Comparison of ENCODE assay signal across 8 mouse cellular contexts in genomic region chr11:3515216-3515615, GRCm38 (mm10). TPM values are rescaled to one million over a fixed set of nuclear protein-coding genes. Genes with fewer than 3 reads are reported as not detected.
DNase-seq lines count a peak whose midpoint lies in the region; ATAC-seq lines count a peak whose summit lies in the region.

No protein-coding gene starts in this region.

- no peaks in the 10 kb centered on the region for H3K9me3 ChIP-seq in neural tube, embryonic 11.5 days (ENCODE audit: control insufficient read depth, low read length)
- H3K9me3 ChIP-seq in limb, embryonic 12.5 days: no peaks in the 10 kb centered on the region
- no peaks in the 10 kb centered on the region for H3K9me3 ChIP-seq in stomach, embryonic 14.5 days (ENCODE audit: control insufficient read depth, low read depth, low read length)

- peak; percentile 15 for DNase-seq in embryo, embryonic 10.5 days (ENCODE audit: low spot score)
- no peak for DNase-seq in embryo, embryonic 10 days (ENCODE audit: low spot score)
- DNase-seq in neural tube, embryonic 11.5 days (ENCODE audit: low spot score): no peak
- no peak for DNase-seq in neural tube, embryonic 10.5 days (ENCODE audit: extremely low spot score, low spot score)
- no peak for DNase-seq in urinary bladder, postnatal 36 days (ENCODE audit: low spot score in 2 of 2)
- no peak for DNase-seq in layer of hippocampus, postnatal 14 days (ENCODE audit: low spot score in 2 of 2)

- H3K9ac ChIP-seq in neural tube, embryonic 11.5 days (ENCODE audit: low read length): peak overlapping the region; percentile 54; the same call in 1 of the 2 replicates
- H3K9ac ChIP-seq in limb, embryonic 12.5 days (replicated peaks): peak overlapping the region; percentile 70
- peak overlapping the region; percentile 28; the same call in 1 of the 2 replicates for H3K9ac ChIP-seq in stomach, embryonic 14.5 days (replicated peaks; ENCODE audit: low read depth, low read length)

- 9% methylated on average over 4 of the region's 4 CpGs for WGBS in neural tube, embryonic 11.5 days
- WGBS in limb, embryonic 12.5 days: 11% methylated on average over 4 of the region's 4 CpGs
- 9% methylated on average over 4 of the region's 4 CpGs for WGBS in stomach, embryonic 14.5 days

- H3K4me2 ChIP-seq in neural tube, embryonic 11.5 days (ENCODE audit: low read depth): peak overlapping the region; percentile 57
- H3K4me2 ChIP-seq in limb, embryonic 12.5 days: peak overlapping the region; percentile 65
- peak overlapping the region; percentile 59 for H3K4me2 ChIP-seq in stomach, embryonic 14.5 days (replicated peaks; ENCODE audit: low read depth, low read length)

- ATAC-seq in neural tube, embryonic 11.5 days (ENCODE audit: insufficient read depth, low FRiP score, low TSS enrichment): no peak
- no peak for ATAC-seq in limb, embryonic 12.5 days (ENCODE audit: insufficient number of reproducible peaks, insufficient read depth, low FRiP score, low TSS enrichment, low read depth)
- no peak for ATAC-seq in stomach, embryonic 14.5 days (ENCODE audit: insufficient number of reproducible peaks, insufficient read depth, low FRiP score, low read depth)

- H3K36me3 ChIP-seq in neural tube, embryonic 11.5 days (ENCODE audit: control insufficient read depth, insufficient read depth, low read length): no peaks in the 10 kb centered on the region
- peaks cover 15% of the 10 kb centered on the region for H3K36me3 ChIP-seq in limb, embryonic 12.5 days
- no peaks in the 10 kb centered on the region; the same call in 1 of the 2 replicates for H3K36me3 ChIP-seq in stomach, embryonic 14.5 days (ENCODE audit: control insufficient read depth, insufficient read depth, low read length)

- H3K27me3 ChIP-seq in neural tube, embryonic 11.5 days (ENCODE audit: control insufficient read depth, insufficient read depth, low read length): peaks cover 15% of the 10 kb centered on the region
- peaks cover 35% of the 10 kb centered on the region for H3K27me3 ChIP-seq in limb, embryonic 12.5 days
- peaks cover 3% of the 10 kb centered on the region; the same call in 1 of the 2 replicates for H3K27me3 ChIP-seq in stomach, embryonic 14.5 days (ENCODE audit: control insufficient read depth, insufficient read depth, low read length)

- H3K4me1 ChIP-seq in neural tube, embryonic 11.5 days (ENCODE audit: control insufficient read depth, insufficient read depth, low read length): peaks cover 6% of the 10 kb centered on the region
- H3K4me1 ChIP-seq in limb, embryonic 12.5 days (replicated peaks): peaks cover 21% of the 10 kb centered on the region
- peaks cover 17% of the 10 kb centered on the region for H3K4me1 ChIP-seq in stomach, embryonic 14.5 days (ENCODE audit: control insufficient read depth, insufficient read depth, low read length)

- peak overlapping the region; percentile 46 for H3K4me3 ChIP-seq in neural tube, embryonic 11.5 days (ENCODE audit: low read depth, low read length)
- peak overlapping the region; percentile 57 for H3K4me3 ChIP-seq in limb, embryonic 12.5 days (replicated peaks)
- peak overlapping the region; percentile 58 for H3K4me3 ChIP-seq in stomach, embryonic 14.5 days (ENCODE audit: low read depth, low read length)

- no peak overlapping the region for H3K27ac ChIP-seq in neural tube, embryonic 11.5 days (ENCODE audit: low read depth, low read length)
- H3K27ac ChIP-seq in limb, embryonic 12.5 days: no peak overlapping the region
- no peak overlapping the region; the same call in 1 of the 2 replicates for H3K27ac ChIP-seq in stomach, embryonic 14.5 days (ENCODE audit: low read length)

RNA-seq across cellular contexts. Expression of gene Selenom, which starts 0.7 kb away (rescaled TPM):
- polyA plus RNA-seq in neural tube, embryonic 11.5 days (2014; fragmentation: Nextera tagmentation; extraction: Ambion mirVana): 57.7 and 57.8 TPM in 2 replicates
- polyA plus RNA-seq in limb, embryonic 12.5 days (2016; fragmentation: Nextera tagmentation; extraction: Ambion mirVana): 79.4 and 80.2 TPM in 2 replicates
- polyA plus RNA-seq in stomach, embryonic 14.5 days (2014; fragmentation: Nextera tagmentation; extraction: Ambion mirVana): 154 and 160 TPM in 2 replicates
- 100 to 1,000 TPM; 229 to 234 TPM for total RNA-seq in layer of hippocampus, postnatal 14 days (2021)

RNA-seq across cellular contexts. Expression of gene Inpp5j, which starts 10.6 kb away (rescaled TPM):
- 0.31 and 0.42 TPM in 2 replicates for polyA plus RNA-seq in neural tube, embryonic 11.5 days (2014; fragmentation: Nextera tagmentation; extraction: Ambion mirVana)
- 0.10 TPM in 1 of 2 replicates, not detected in the other for polyA plus RNA-seq in limb, embryonic 12.5 days (2016; fragmentation: Nextera tagmentation; extraction: Ambion mirVana)
- polyA plus RNA-seq in stomach, embryonic 14.5 days (2014; fragmentation: Nextera tagmentation; extraction: Ambion mirVana): 1.2 and 2.0 TPM in 2 replicates
- total RNA-seq in layer of hippocampus, postnatal 14 days (2021): 10 to 100 TPM; 66.1 to 72.1 TPM

RNA-seq across cellular contexts. Expression of gene Smtn, which starts 25.2 kb away (rescaled TPM):
- 37.4 and 37.6 TPM in 2 replicates for polyA plus RNA-seq in neural tube, embryonic 11.5 days (2014; fragmentation: Nextera tagmentation; extraction: Ambion mirVana)
- 46.4 and 46.8 TPM in 2 replicates for polyA plus RNA-seq in limb, embryonic 12.5 days (2016; fragmentation: Nextera tagmentation; extraction: Ambion mirVana)
- polyA plus RNA-seq in stomach, embryonic 14.5 days (2014; fragmentation: Nextera tagmentation; extraction: Ambion mirVana): 109 and 112 TPM in 2 replicates
- 10 to 100 TPM; 11.5 to 16.1 TPM for total RNA-seq in layer of hippocampus, postnatal 14 days (2021)

RNA-seq across cellular contexts. Expression of gene Pla2g3, which starts 27.1 kb away (rescaled TPM):
- polyA plus RNA-seq in neural tube, embryonic 11.5 days (2014; fragmentation: Nextera tagmentation; extraction: Ambion mirVana): 1.7 and 2.2 TPM in 2 replicates
- polyA plus RNA-seq in limb, embryonic 12.5 days (2016; fragmentation: Nextera tagmentation; extraction: Ambion mirVana): 0.45 and 0.53 TPM in 2 replicates
- 0.17 and 0.52 TPM in 2 replicates for polyA plus RNA-seq in stomach, embryonic 14.5 days (2014; fragmentation: Nextera tagmentation; extraction: Ambion mirVana)
- 10 to 100 TPM in 1 of 2 experiments, 1 to 10 TPM in 1; 7.1 to 13.0 TPM for total RNA-seq in layer of hippocampus, postnatal 14 days (2021)
